In the genomic region with DNA sequence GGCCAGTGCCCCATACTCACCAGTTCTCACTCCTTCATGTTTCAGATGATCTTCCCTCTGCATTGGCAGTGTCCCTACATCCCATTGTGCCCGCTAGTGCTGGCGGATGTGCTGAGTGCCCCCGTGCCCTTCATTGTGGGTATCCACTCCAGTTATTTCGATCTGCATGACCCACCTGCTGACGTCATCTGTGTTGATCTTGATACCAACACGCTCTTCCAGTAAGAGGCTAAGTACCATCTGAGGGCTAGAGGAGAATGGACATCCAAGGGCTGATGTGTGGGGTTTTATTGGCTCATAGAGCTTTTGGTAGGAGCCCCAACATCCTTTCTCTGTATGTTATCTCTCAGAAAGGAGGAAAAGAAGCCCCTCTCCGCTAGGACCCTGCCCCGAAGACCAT, we compare ENCODE assay signal across 34 mouse cellular contexts. TPM values are rescaled to one million over a fixed set of nuclear protein-coding genes. Genes with fewer than 3 reads are reported as not detected.
"Had no signal": no experiment of that assay in that cellular context is flagged by ENCODE, and none has a peak within 500 bp of the region (broad histone marks: within the 10 kb centered on the region; RNA-seq: fewer than 3 reads in every experiment).

No protein-coding gene starts in this region.

- DNase-seq: left cerebral cortex, postnatal 4 days; liver; liver, embryonic 13.5 days; liver, postnatal 0 days; lung, adult 18-20 months; lung, adult 2 months; lung, embryonic 14.5 days; lung, postnatal 10 days; lung, postnatal 14 days; lung, postnatal 36 days; midbrain, embryonic 14.5 days had no signal

- ATAC-seq: liver, embryonic 12.5 days; liver, postnatal 0 days; lung, postnatal 0 days; midbrain, embryonic 13.5 days; midbrain, embryonic 15.5 days; midbrain, embryonic 16.5 days had no signal

- H3K27ac ChIP-seq: limb, embryonic 10.5 days; limb, embryonic 12.5 days; limb, embryonic 13.5 days; limb, embryonic 15.5 days; liver, embryonic 12.5 days; liver, embryonic 13.5 days; liver, embryonic 14.5 days; liver, embryonic 15.5 days; lung, embryonic 15.5 days; macrophage; midbrain, embryonic 10.5 days; midbrain, embryonic 12.5 days; midbrain, embryonic 13.5 days; midbrain, embryonic 15.5 days had no signal

- H3K9me3 ChIP-seq: limb, embryonic 10.5 days; limb, embryonic 12.5 days; limb, embryonic 13.5 days; limb, embryonic 15.5 days; liver, embryonic 12.5 days; liver, embryonic 13.5 days; liver, embryonic 15.5 days; lung, embryonic 15.5 days; megakaryocyte, embryonic 14.5 days; midbrain, embryonic 10.5 days; midbrain, embryonic 12.5 days; midbrain, embryonic 13.5 days; midbrain, embryonic 15.5 days had no signal

- H3K27me3 ChIP-seq: limb, embryonic 12.5 days; limb, embryonic 13.5 days; limb, embryonic 15.5 days; liver, embryonic 12.5 days; liver, embryonic 13.5 days; liver, embryonic 15.5 days; lung, embryonic 15.5 days; megakaryocyte, embryonic 14.5 days; midbrain, embryonic 12.5 days; midbrain, embryonic 13.5 days; midbrain, embryonic 15.5 days had no signal

- H3K4me2 ChIP-seq: limb, embryonic 12.5 days; limb, embryonic 13.5 days; limb, embryonic 15.5 days; liver, embryonic 11.5 days; liver, embryonic 12.5 days; liver, embryonic 13.5 days; liver, embryonic 15.5 days; lung, embryonic 14.5 days; lung, embryonic 15.5 days; midbrain, embryonic 11.5 days; midbrain, embryonic 12.5 days; midbrain, embryonic 13.5 days; midbrain, embryonic 15.5 days had no signal

- H3K4me3 ChIP-seq: limb, embryonic 10.5 days; limb, embryonic 12.5 days; limb, embryonic 13.5 days; limb, embryonic 15.5 days; liver, embryonic 12.5 days; liver, embryonic 13.5 days; liver, embryonic 15.5 days; lung, embryonic 15.5 days; megakaryocyte, embryonic 14.5 days; midbrain, embryonic 10.5 days; midbrain, embryonic 12.5 days; midbrain, embryonic 13.5 days; midbrain, embryonic 15.5 days; myocyte had no signal

- H3K9ac ChIP-seq: limb, embryonic 12.5 days; limb, embryonic 13.5 days; limb, embryonic 15.5 days; liver, embryonic 12.5 days; liver, embryonic 13.5 days; liver, embryonic 14.5 days; liver, embryonic 15.5 days; liver, postnatal 0 days; lung, embryonic 14.5 days; lung, embryonic 15.5 days; midbrain, embryonic 12.5 days; midbrain, embryonic 13.5 days; midbrain, embryonic 15.5 days had no signal

RNA-seq across cellular contexts. Expression of a gene that starts 27.5 kb away (rescaled TPM):
- total RNA-seq: left cerebral cortex, postnatal 25 days; left cerebral cortex, postnatal 36 days; megakaryocyte-erythroid progenitor cell, adult 5-6 weeks; monocyte, adult 5-6 weeks had no signal
